Mouse (Mus musculus) lung, embryonic 14.5 days (tissue): ENCODE data around the gene Rtp3. TPM values are rescaled to one million over a fixed set of nuclear protein-coding genes. Genes with fewer than 3 reads are reported as not detected.

Source experiments
- ATAC-seq: fragments of 200-750 bp; cut with Nextera tagmentation; 2 replicates; pipeline ENCODE4 v1.8.0; 2017; ENCODE audit warnings: mild to moderate bottlenecking, moderate TSS enrichment, moderate library complexity; ENCODE audit not compliant: insufficient read depth
- DNase-seq: peaks from one replicate; pipeline ENCODE4 v3.0.0-alpha.2; 2015
- H3K27ac ChIP-seq: fragments of 300-500 bp; sonication (generic); 2 replicates; pipeline ENCODE4 v1.5.1; 2014; ENCODE audit warnings: low read depth, mild to moderate bottlenecking, moderate library complexity
- H3K27me3 ChIP-seq: fragments of 300-500 bp; sonication (generic); 2 replicates; pipeline ENCODE4 v1.6.1; 2014; ENCODE audit warnings: low read length, control low read depth; ENCODE audit not compliant: insufficient read depth
- H3K36me3 ChIP-seq: fragments of 300-500 bp; sonication (generic); 2 replicates; pipeline ENCODE4 v1.6.1; 2014; ENCODE audit warnings: control low read depth; ENCODE audit not compliant: insufficient read depth
- H3K4me1 ChIP-seq: fragments of 300-500 bp; sonication (generic); 2 replicates; pipeline ENCODE4 v1.6.1; 2014; ENCODE audit warnings: antibody characterized with exemption, control low read depth; ENCODE audit not compliant: insufficient read depth
- H3K4me2 ChIP-seq: fragments of 300-500 bp; sonication (generic); 2 replicates; pipeline ENCODE4 v1.6.1; 2014; ENCODE audit warnings: mild to moderate bottlenecking
- H3K4me3 ChIP-seq: fragments of 300-500 bp; sonication (generic); 2 replicates; pipeline ENCODE4 v1.5.1; 2014; ENCODE audit warnings: low read depth, low read length
- H3K9ac ChIP-seq: fragments of 300-500 bp; sonication (generic); 2 replicates; pipeline ENCODE4 v1.6.1; 2014
- H3K9me3 ChIP-seq: fragments of 300-500 bp; sonication (generic); 2 replicates; pipeline ENCODE4 v1.6.1; 2016; ENCODE audit warnings: low read depth, low read length, control low read depth
- CTCF ChIP-seq: IDR thresholded peaks from 2 replicates; pipeline ENCODE4 v1.5.1; 2016; ENCODE audit warnings: antibody characterized with exemption, low read depth
- WGBS: fragments of 180-500 bp; shearing (Covaris S2); extraction: QIAGEN DNeasy Blood & Tissue Kit; methylation state at CpG from one replicate; pipeline ENCODE4 v1.1.7; 2014; 5-methylcytosine and 5-hydroxymethylcytosine counted together
- polyA plus RNA-seq: library from polyadenylated mRNA; unstranded; fragments of >200 nt; fragmentation: Nextera tagmentation; extraction: Ambion mirVana; gene quantifications from 2 replicates; pipeline ENCODE4 v1.2.1, GENCODE M21; 2014

The Rtp3 gene
- polyA plus RNA-seq, 1 experiment from 2014 or later = 0.41 TPM

GRCm38 (mm10) chr9:110945926-110946325, 44.5 kb downstream of the Rtp3 start, which contains the start of gene Tdgf1:
TSS of gene Tdgf1 (minus strand) at chr9:110946158.
- Histone ChIP-seq H3K4me3 (no peak within 1 kb of the TSS), H3K9ac (no peak within 1 kb of the TSS), H3K9me3 (no peaks in the 10 kb centered on the region), H3K27ac (no peak within 1 kb of the TSS), H3K27me3 (peaks cover 34% of the 10 kb centered on the region), H3K36me3 (no peaks in the 10 kb centered on the region), H3K4me1 (no peaks in the 10 kb centered on the region), H3K4me2 (no peak within 1 kb of the TSS)
- WGBS = 9% methylated on average over 11 of the region's 11 CpGs
- DNase-seq (no peak), ATAC-seq (no peak)
- TF ChIP-seq CTCF = no peak

DNA sequence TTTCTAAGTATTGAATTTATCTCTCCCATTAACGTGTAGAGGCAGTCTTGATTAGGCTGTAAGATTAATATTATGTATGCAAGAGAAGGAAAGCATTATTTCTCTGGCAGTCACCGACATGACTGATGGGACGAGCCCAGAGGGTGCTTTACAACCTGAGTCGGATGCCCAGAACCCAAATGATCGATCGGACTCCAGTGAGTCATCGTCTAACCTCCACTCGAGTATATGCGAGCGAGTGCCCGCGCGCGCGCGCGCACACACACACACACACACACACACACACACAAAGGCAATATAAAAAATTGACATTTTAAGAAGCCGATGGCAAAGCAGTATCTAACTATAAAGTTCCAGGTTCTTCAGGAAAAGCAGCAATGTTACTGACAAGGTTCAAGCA, 45.0 kb downstream of the Rtp3 start:
- Histone ChIP-seq H3K27ac (no peak overlapping the region), H3K9ac (no peak overlapping the region), H3K4me3 (no peak overlapping the region), H3K36me3 (no peaks in the 10 kb centered on the region), H3K27me3 (peaks cover 34% of the 10 kb centered on the region), H3K4me2 (no peak overlapping the region), H3K4me1 (no peaks in the 10 kb centered on the region), H3K9me3 (no peaks in the 10 kb centered on the region)
- ATAC-seq = no peak
- WGBS = 2% methylated on average over 18 of the region's 18 CpGs
- no peak for TF ChIP-seq CTCF
- no peak for DNase-seq

GRCm38 (mm10) chr9:110944265-110944664, 46.1 kb downstream of the Rtp3 start:
- H3K4me1 ChIP-seq = no peaks in the 10 kb centered on the region
- H3K27ac ChIP-seq = no peak overlapping the region
- DNase-seq = peak; percentile 69
- peaks cover 34% of the 10 kb centered on the region for H3K27me3 ChIP-seq
- WGBS = 29% methylated on average over 13 of the region's 13 CpGs
- peak; percentile 24; the same call in 1 of the 2 replicates for ATAC-seq
- peak; percentile 52 for TF ChIP-seq CTCF
- H3K4me3 ChIP-seq = no peak overlapping the region
- H3K9me3 ChIP-seq = no peaks in the 10 kb centered on the region
- H3K36me3 ChIP-seq = no peaks in the 10 kb centered on the region
- no peak overlapping the region for H3K4me2 ChIP-seq
- H3K9ac ChIP-seq = no peak overlapping the region

DNA sequence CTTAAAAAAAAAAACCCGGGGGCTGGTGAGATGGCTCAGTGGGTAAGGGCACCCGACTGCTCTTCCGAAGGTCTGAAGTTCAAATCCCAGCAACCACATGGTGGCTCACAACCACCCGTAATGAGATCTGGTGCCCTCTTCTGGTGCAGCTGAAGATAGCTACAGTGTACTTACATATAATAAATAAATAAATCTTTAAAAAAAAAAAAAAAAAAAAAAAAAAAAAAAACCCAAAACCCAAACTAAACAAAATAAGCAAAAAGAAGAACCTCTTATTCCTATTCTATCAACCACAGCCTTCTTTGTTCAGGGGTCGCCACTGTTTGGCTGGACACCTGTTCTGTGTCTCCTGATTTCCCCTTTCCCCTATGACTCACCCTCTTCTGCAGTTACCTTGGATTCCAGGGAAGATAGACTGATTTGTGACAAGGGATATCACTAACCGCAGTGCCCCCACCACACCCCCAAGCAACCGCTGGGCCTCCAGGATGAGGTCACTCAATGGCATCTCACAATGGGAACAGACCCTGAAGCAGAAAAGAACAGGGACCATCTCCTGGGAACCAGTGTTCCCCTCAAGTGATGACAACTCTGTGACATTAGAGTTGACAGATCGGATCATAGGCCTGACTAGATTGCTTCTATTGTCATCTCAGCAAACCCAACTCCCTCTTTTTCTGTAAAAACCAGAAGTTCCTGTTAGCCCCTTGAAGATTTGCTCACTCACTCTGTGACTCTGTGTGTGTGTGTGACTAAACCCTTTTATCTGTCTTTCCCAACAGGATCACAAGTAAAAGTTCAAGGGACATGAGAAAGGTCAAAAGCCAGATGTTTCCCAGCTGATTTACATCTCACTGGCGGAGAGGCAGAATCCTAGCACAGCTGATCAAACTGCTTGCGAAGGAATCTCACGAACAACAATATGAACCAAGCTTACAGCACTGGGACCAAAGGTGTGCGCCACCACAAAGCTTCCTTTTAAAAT, 52.6 kb downstream of the Rtp3 start:
- Histone ChIP-seq H3K27me3 (no peaks in the 10 kb centered on the region), H3K9ac (no peak overlapping the region), H3K27ac (no peak overlapping the region), H3K4me2 (no peak overlapping the region), H3K36me3 (no peaks in the 10 kb centered on the region), H3K9me3 (no peaks in the 10 kb centered on the region), H3K4me1 (no peaks in the 10 kb centered on the region), H3K4me3 (no peak overlapping the region)
- 0 out of 2 replicates have a peak, but pooled peaks have one; percentile 9 for TF ChIP-seq CTCF
- 65% methylated on average over 12 of the region's 12 CpGs for WGBS
- DNase-seq (no peak), ATAC-seq (no peak)

DNA sequence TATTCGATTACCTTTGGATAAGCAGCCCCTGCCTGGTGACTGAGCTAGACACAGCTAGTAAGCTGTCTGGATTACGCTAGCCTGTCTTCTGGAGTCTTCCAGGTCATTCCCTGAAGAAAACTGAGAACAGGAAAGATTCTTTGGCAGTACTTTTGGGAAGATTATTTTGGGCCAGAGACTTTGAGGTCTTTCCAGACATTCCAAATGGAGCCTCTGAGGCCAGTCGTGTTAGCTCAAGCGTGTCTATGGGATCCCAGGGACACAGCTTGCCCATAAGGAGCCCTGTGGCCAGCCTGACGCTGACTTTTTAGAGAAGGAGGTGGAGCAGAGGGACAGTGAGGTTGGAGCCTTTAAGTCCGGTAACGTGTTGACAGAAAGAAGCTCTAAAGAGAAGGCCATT, 54.4 kb downstream of the Rtp3 start:
- H3K27me3 ChIP-seq = no peaks in the 10 kb centered on the region
- WGBS = 82% methylated on average over 7 of the region's 7 CpGs
- no peak overlapping the region for H3K9ac ChIP-seq
- DNase-seq = no peak
- no peak overlapping the region for H3K4me3 ChIP-seq
- ATAC-seq = no peak
- H3K36me3 ChIP-seq = no peaks in the 10 kb centered on the region
- H3K4me2 ChIP-seq = no peak overlapping the region
- TF ChIP-seq CTCF = no peak
- H3K9me3 ChIP-seq = no peaks in the 10 kb centered on the region
- no peaks in the 10 kb centered on the region for H3K4me1 ChIP-seq
- no peak overlapping the region for H3K27ac ChIP-seq

Other genes with a start within 250 kb of the Rtp3 start
- gene Myl3, start 248.7 kb downstream of the Rtp3 start, polyA plus RNA-seq = 1.9 TPM in 2 replicates
- gene Pth1r, start 243.4 kb downstream of the Rtp3 start, polyA plus RNA-seq = 88.6 and 97.8 TPM in 2 replicates
- not detected in 2 replicates for gene Prss42, start 192.4 kb downstream of the Rtp3 start, polyA plus RNA-seq
- gene Prss44, start 176.6 kb downstream of the Rtp3 start, polyA plus RNA-seq = not detected in 2 replicates
- not detected in 2 replicates for gene Prss43, start 163.9 kb downstream of the Rtp3 start, polyA plus RNA-seq
- gene Prss45, start 156.0 kb downstream of the Rtp3 start, polyA plus RNA-seq = 0.15 TPM in 1 of 2 replicates, not detected in the other
- gene Prss46, start 146.1 kb downstream of the Rtp3 start, polyA plus RNA-seq = not detected in 2 replicates
- not detected in 2 replicates for gene Prss50, start 132.6 kb downstream of the Rtp3 start, polyA plus RNA-seq
- 4.5 and 5.1 TPM in 2 replicates for gene Als2cl, start 110.7 kb downstream of the Rtp3 start, polyA plus RNA-seq
- 0.21 and 0.31 TPM in 2 replicates for gene Tmie, start 110.5 kb downstream of the Rtp3 start, polyA plus RNA-seq
- not detected in 2 replicates for gene Fam240a, start 73.7 kb downstream of the Rtp3 start, polyA plus RNA-seq
- gene Tdgf1, start 44.4 kb downstream of the Rtp3 start, polyA plus RNA-seq = not detected in 2 replicates
- gene Lrrc2, start 39.0 kb downstream of the Rtp3 start, polyA plus RNA-seq = 0.12 TPM in 1 of 2 replicates, not detected in the other
- gene Ltf, start 28.7 kb upstream of the Rtp3 start, polyA plus RNA-seq = 0.17 and 2.5 TPM in 2 replicates
- gene Ccrl2, start 66.9 kb upstream of the Rtp3 start, polyA plus RNA-seq = 2.1 and 2.9 TPM in 2 replicates
- 39.6 and 40.4 TPM in 2 replicates for gene Lrrfip2, start 127.0 kb upstream of the Rtp3 start, polyA plus RNA-seq